13 mouse cellular contexts compared by ENCODE assay signal in the genomic region with DNA sequence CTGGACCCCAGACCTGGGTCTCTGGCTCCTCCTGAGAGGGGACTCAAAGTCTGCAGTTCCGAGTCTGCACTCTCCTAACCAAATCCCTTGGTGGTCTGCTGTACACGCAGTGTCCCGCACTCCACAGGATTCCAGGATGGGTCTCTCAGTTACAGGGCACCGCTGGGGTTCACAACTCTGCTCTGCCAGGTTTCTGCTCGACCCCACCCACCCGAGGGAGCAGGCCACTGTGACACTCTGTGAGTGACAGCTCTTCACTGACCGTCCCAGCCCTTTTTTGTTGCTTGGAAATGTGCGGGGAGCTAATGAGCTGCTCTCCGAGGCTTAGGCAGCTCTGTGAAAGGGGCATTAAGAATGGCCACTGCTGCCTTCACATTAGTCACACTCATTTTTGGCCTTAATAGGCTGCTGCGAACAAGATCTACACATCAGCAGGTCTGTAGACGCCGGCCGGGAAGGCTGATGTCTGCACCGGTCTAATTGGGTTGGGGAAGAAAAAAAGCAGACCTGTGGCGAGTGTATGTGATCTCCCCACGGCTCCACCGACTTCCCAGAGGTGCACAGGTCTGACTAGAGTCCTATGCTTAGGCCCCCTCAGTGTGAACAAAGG. TPM values are rescaled to one million over a fixed set of nuclear protein-coding genes. Genes with fewer than 3 reads are reported as not detected.
DNase-seq lines count a peak whose midpoint lies in the region; ATAC-seq and TF ChIP-seq lines count a peak whose summit lies in the region.
"Had no signal": no experiment of that assay in that cellular context is flagged by ENCODE, and none has a peak within 500 bp of the region (broad histone marks: within the 10 kb centered on the region; RNA-seq: fewer than 3 reads in every experiment).

No protein-coding gene starts in this region.

- 4% methylated on average over 17 of the region's 17 CpGs for WGBS in forebrain, embryonic 16.5 days
- 57% methylated on average over 17 of the region's 17 CpGs for WGBS in limb, embryonic 10.5 days
- 33% methylated on average over 17 of the region's 17 CpGs for WGBS in neural tube, embryonic 12.5 days

- peaks cover 20% of the 10 kb centered on the region for H3K36me3 ChIP-seq in forebrain, embryonic 16.5 days (ENCODE audit: control insufficient read depth, insufficient read depth)
- peaks cover 52% of the 10 kb centered on the region for H3K36me3 ChIP-seq in limb, embryonic 10.5 days
- H3K36me3 ChIP-seq in neural tube, embryonic 12.5 days, result peaks cover 44% of the 10 kb centered on the region

- peaks cover 16% of the 10 kb centered on the region for H3K27me3 ChIP-seq in forebrain, embryonic 16.5 days (replicated peaks; ENCODE audit: control insufficient read depth, insufficient read depth, low read length)
- H3K27me3 ChIP-seq in limb, embryonic 10.5 days (ENCODE audit: low read depth, poor library complexity, severe bottlenecking), result peaks cover 42% of the 10 kb centered on the region
- peaks cover 40% of the 10 kb centered on the region for H3K27me3 ChIP-seq in neural tube, embryonic 12.5 days (replicated peaks)

- ATAC-seq in forebrain, embryonic 16.5 days, result 0 out of 2 replicates have a peak, but pooled peaks have one; percentile 16
- ATAC-seq in neural tube, embryonic 12.5 days (ENCODE audit: low FRiP score, low read depth), result peak; percentile 63
- ATAC-seq: intestine, postnatal 0 days had no signal

- no peak for TF ChIP-seq CTCF in layer of hippocampus, adult 2 months (conservative IDR thresholded peaks at IDR 0.05)

- no peaks in the 10 kb centered on the region for H3K9me3 ChIP-seq in forebrain, embryonic 16.5 days (ENCODE audit: control insufficient read depth, low read length)
- H3K9me3 ChIP-seq in limb, embryonic 10.5 days (replicated peaks), result no peaks in the 10 kb centered on the region
- no peaks in the 10 kb centered on the region for H3K9me3 ChIP-seq in neural tube, embryonic 12.5 days
- H3K9me3 ChIP-seq: heart, embryonic 15.5 days; limb, embryonic 13.5 days had no signal

- DNase-seq in embryo, embryonic 10 days (ENCODE audit: low spot score), result peak; percentile 39
- no peak for DNase-seq in embryo, embryonic 10.5 days (ENCODE audit: low spot score)
- DNase-seq in limb, embryonic 10.5 days (ENCODE audit: low spot score), result peak; percentile 47
- DNase-seq in layer of hippocampus, adult 2 months (ENCODE audit: low spot score in 2 of 2), result no peak
- no peak for DNase-seq in frontal cortex, adult 2 months (ENCODE audit: extremely low spot score in 1 of 2, low spot score in 1 of 2)
- DNase-seq in gastrocnemius, postnatal 4 days (ENCODE audit: low spot score in 2 of 2), result no peak

- H3K27ac ChIP-seq in forebrain, embryonic 16.5 days (ENCODE audit: low read length), result no peak overlapping the region
- peak overlapping the region; percentile 16; the same call in 1 of the 2 replicates for H3K27ac ChIP-seq in limb, embryonic 10.5 days
- H3K27ac ChIP-seq in neural tube, embryonic 12.5 days, result no peak overlapping the region
- no peak overlapping the region for H3K27ac ChIP-seq in layer of hippocampus, adult 2 months
- H3K27ac ChIP-seq: heart, embryonic 15.5 days; limb, embryonic 13.5 days had no signal

- H3K4me3 ChIP-seq in forebrain, embryonic 16.5 days (replicated peaks; ENCODE audit: low read length), result no peak overlapping the region
- H3K4me3 ChIP-seq in limb, embryonic 10.5 days, result no peak overlapping the region
- no peak overlapping the region for H3K4me3 ChIP-seq in neural tube, embryonic 12.5 days
- no peak overlapping the region for H3K4me3 ChIP-seq in layer of hippocampus, adult 2 months
- H3K4me3 ChIP-seq: heart, embryonic 15.5 days; limb, embryonic 13.5 days had no signal

- no peak overlapping the region for H3K9ac ChIP-seq in forebrain, embryonic 16.5 days (replicated peaks; ENCODE audit: low read depth, low read length)
- no peak overlapping the region; the same call in 1 of the 2 replicates for H3K9ac ChIP-seq in neural tube, embryonic 12.5 days
- H3K9ac ChIP-seq: heart, embryonic 15.5 days; limb, embryonic 13.5 days; liver, postnatal 0 days had no signal

- H3K4me1 ChIP-seq in forebrain, embryonic 16.5 days (replicated peaks; ENCODE audit: control insufficient read depth, insufficient read depth, low read length), result peaks cover 17% of the 10 kb centered on the region
- peaks cover 35% of the 10 kb centered on the region for H3K4me1 ChIP-seq in limb, embryonic 10.5 days
- peaks cover 39% of the 10 kb centered on the region for H3K4me1 ChIP-seq in neural tube, embryonic 12.5 days

- no peak overlapping the region for H3K4me2 ChIP-seq in forebrain, embryonic 16.5 days (ENCODE audit: low read length)
- no peak overlapping the region for H3K4me2 ChIP-seq in neural tube, embryonic 12.5 days (replicated peaks)
- H3K4me2 ChIP-seq: heart, embryonic 15.5 days; limb, embryonic 13.5 days had no signal

RNA-seq across cellular contexts. Expression of a gene that starts 34.5 kb away (rescaled TPM):
- 31.7 and 37.2 TPM in 2 replicates for polyA plus RNA-seq in forebrain, embryonic 16.5 days (2015; fragmentation: Nextera tagmentation; extraction: Ambion mirVana)
- polyA plus RNA-seq in limb, embryonic 10.5 days (2016; fragmentation: Nextera tagmentation; extraction: Ambion mirVana), result 60.5 and 63.1 TPM in 2 replicates
- polyA plus RNA-seq in neural tube, embryonic 12.5 days (2016; fragmentation: Nextera tagmentation; extraction: Ambion mirVana), result 44.9 and 49.7 TPM in 2 replicates
- 100 to 1,000 TPM; 169 to 173 TPM for total RNA-seq in layer of hippocampus, adult 2 months (2021)
- 78.5 and 81.3 TPM in 2 replicates for polyA plus RNA-seq in frontal cortex, adult 2 months (2012; rRNA removed)
- total RNA-seq in gastrocnemius, postnatal 4 days (2021), result 10 to 100 TPM; 55.9 to 59.3 TPM

RNA-seq across cellular contexts. Expression of a gene that starts 34.6 kb away (rescaled TPM):
- 162 and 166 TPM in 2 replicates for polyA plus RNA-seq in forebrain, embryonic 16.5 days (2015; fragmentation: Nextera tagmentation; extraction: Ambion mirVana)
- 260 and 269 TPM in 2 replicates for polyA plus RNA-seq in limb, embryonic 10.5 days (2016; fragmentation: Nextera tagmentation; extraction: Ambion mirVana)
- 150 and 170 TPM in 2 replicates for polyA plus RNA-seq in neural tube, embryonic 12.5 days (2016; fragmentation: Nextera tagmentation; extraction: Ambion mirVana)
- total RNA-seq in layer of hippocampus, adult 2 months (2021), result 10 to 100 TPM; 77.1 to 80.3 TPM
- polyA plus RNA-seq in frontal cortex, adult 2 months (2012; rRNA removed), result 88.0 and 94.5 TPM in 2 replicates
- total RNA-seq in gastrocnemius, postnatal 4 days (2021), result 10 to 100 TPM; 69.0 to 73.1 TPM

RNA-seq across cellular contexts. Expression of a gene that starts 47.0 kb away (rescaled TPM):
- polyA plus RNA-seq in forebrain, embryonic 16.5 days (2015; fragmentation: Nextera tagmentation; extraction: Ambion mirVana), result 1.4 TPM in 2 replicates
- polyA plus RNA-seq in limb, embryonic 10.5 days (2016; fragmentation: Nextera tagmentation; extraction: Ambion mirVana), result 0.20 and 0.40 TPM in 2 replicates
- polyA plus RNA-seq in neural tube, embryonic 12.5 days (2016; fragmentation: Nextera tagmentation; extraction: Ambion mirVana), result 2.9 and 3.8 TPM in 2 replicates
- total RNA-seq in layer of hippocampus, adult 2 months (2021), result 10 to 100 TPM; 17.5 to 18.5 TPM
- 20.0 and 24.4 TPM in 2 replicates for polyA plus RNA-seq in frontal cortex, adult 2 months (2012; rRNA removed)
- total RNA-seq in gastrocnemius, postnatal 4 days (2021), result 1 to 10 TPM; 1.3 to 1.5 TPM
- total RNA-seq: megakaryocyte progenitor cell, adult 5-6 weeks had no signal

Comparison
In these comparisons a context has a peak if more than half of its experiments do, and no peak if none do; other contexts are left out.
1. DNase-seq: peak in embryo, embryonic 10 days (single experiment) and limb, embryonic 10.5 days (single experiment); none in embryo, embryonic 10.5 days (single experiment), layer of hippocampus, adult 2 months (0 of 2), frontal cortex, adult 2 months (0 of 2) and gastrocnemius, postnatal 4 days (0 of 2).